Mouse (Mus musculus) erythroblast, adult 5-6 weeks (primary cell): ENCODE data around the gene Gm10382. TPM values are rescaled to one million over a fixed set of nuclear protein-coding genes. Genes with fewer than 3 reads are reported as not detected.
A peak's percentile ranks its signal among the peaks of the same experiment; 100 is the strongest.
"Not testable (repeated sequence)": the region's sequence is repeated elsewhere in the genome, so short reads cannot be mapped to it uniquely, and the experiment has no call there.

Experiments used
- ATAC-seq: replicated peaks from 2 replicates; pipeline ENCODE4 v1.8.0; 2016; ENCODE audit warnings: moderate number of reproducible peaks, mild to moderate bottlenecking, moderate TSS enrichment, inconsistent platforms; ENCODE audit not compliant: poor library complexity, low FRiP score, severe bottlenecking
- total RNA-seq, 2 experiments: library from RNA; stranded (forward) in 1 of 2; stranded (reverse) in 1 of 2; fragments of 150-400 nt in 1 of 2; fragments of 200-764, 138-1000 nt in 1 of 2; gene quantifications; 2 replicates each; pipeline versions ENCODE4 v1.2.3 to v1.2.4; 2015 to 2017; ENCODE audit warnings: low replicate concordance in 2 of 2

Gm10382 gene
- total RNA-seq, 2 experiments from 2014 or later, result 0.43 TPM; not detected in 1

DNA sequence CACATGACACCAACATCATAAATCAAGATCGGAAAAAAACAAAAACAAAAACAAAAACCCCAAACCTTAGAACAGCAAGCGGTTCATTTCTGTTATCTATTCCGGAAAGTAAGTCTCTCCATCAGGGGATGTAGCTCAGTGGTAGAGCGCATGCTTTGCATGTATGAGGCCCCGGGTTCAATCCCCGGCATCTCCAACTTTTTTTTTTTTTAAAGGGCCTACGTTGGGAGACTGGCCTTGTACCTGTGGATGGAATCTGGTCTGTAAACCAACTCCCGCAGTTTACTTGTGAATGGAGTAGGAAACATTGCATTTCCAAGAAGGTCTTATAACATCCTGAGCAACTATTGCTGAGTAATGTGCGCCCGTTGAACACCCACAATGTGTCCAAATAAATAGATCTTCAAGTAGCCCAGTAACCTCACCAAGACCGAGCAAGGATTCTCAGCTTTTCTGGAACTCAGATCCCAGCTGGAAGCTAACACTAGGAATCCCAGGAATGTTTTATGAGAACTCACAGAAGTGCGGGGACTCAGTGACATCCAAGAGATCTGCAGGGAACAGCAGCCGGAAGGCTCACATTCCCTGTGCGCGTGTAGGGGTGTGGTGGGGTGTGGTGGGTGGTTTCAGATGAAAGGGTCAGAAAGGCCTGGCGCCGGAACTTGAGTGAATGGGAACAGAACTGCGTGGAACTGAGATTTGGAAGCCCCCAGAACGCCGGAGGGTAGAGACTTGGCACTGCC is 20.4 kb downstream of the Gm10382 start:
- ATAC-seq, result no peak

DNA sequence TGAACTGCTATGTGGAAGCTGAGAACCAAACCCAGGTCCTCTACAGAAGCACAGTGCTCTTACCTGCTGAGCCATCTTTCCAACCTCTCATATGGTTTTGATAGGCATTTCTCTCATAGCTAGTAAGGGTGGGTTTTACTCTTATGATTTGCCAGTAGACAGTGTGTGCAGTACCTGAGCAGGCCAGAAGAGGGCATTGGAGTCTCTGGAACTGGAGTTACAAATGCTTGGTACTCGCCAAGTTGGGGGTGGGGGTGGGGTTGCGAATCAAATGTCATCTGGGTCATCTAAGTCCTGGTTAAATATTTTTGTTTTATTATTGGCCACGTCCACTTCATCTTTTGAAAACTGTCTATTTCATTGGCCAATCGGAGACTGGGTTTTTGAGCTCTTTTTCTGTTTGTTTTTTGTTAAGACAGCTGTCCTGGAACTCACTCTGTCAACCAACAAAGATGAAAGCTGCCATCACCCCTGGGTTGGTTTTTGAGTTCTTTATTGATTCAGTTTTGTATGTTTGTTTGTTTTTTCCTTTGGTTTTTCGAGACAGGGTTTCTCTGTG is 22.9 kb downstream of the Gm10382 start:
- peak; percentile 55 for ATAC-seq

DNA sequence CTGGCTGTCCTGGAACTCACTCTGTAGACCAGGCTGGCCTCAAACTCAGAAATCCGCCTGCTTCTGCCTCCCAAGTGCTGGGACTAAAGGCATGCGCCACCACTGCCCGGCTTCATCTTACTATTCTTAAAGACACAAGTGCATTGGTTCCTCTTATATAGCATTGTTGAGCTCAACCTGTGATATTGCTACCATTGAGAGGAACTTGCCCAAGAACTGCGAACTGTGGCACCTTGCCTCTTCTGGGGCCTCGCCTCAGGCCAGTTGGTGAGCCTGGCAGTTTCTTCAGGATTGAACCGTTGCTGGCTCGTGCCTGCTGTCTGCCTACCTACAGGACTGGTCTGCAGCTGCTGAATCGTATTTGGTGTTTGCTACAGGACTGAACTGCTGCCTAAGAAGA is 23.4 kb downstream of the Gm10382 start:
- ATAC-seq, result not testable (repeated sequence)

DNA sequence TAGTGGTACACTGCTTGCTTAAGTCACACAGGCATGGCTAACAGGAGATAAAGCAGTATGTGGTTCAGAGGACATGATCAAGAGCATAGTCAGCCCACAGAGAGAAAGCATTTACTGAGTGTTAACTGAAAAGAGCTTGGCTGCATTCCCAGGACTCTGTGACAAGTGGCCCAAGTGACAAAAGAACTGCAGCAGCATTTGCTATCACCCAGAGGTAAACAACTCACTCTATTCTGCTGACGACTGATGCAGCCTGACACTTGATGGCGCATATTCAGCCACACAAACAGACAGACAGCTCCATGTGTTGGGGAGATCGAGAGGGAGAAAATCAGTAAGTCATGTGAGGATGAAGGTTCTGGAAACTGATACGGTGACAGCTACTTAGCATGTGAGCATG is 24.6 kb downstream of the Gm10382 start:
- ATAC-seq, result no peak

DNA sequence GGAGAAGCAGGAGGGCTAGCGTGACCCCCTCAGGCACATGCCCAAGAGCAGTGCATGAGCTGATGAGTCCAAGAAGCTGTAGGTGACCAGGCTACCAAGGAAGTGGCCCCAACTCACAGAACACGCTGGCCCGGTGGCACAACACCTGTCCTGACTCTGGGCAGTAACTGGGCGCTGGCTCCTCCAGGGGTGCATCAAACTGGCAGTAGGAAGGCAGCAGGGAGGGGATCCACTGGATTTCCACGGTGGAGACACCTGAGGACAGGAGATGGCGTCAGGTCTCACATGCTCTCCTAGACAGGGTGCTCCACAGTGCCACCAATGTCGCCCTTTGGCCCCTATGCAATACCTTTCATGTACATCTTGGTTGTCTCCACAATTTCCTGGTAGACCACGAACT is 27.1 kb downstream of the Gm10382 start:
- no peak for ATAC-seq

DNA sequence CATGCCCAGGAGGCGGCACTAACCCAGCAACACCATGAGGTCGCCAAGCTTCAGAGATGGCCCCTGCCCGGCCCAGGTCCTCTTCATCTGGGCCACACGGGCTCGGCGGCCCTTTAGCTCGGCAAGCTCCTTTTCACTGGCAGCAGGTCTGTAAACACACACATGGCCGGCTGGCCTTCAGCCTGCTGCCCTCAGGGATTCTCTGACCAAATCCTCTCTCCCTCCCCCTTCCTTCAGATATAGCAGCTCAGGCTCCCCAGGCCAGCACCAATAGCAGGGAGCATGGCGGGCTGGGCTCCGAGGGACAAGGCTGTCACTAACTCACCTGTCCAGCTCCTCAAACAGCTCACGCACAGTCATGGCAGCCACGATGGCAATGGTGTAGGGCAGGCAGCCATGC is 29.5 kb downstream of the Gm10382 start:
- ATAC-seq, result no peak

DNA sequence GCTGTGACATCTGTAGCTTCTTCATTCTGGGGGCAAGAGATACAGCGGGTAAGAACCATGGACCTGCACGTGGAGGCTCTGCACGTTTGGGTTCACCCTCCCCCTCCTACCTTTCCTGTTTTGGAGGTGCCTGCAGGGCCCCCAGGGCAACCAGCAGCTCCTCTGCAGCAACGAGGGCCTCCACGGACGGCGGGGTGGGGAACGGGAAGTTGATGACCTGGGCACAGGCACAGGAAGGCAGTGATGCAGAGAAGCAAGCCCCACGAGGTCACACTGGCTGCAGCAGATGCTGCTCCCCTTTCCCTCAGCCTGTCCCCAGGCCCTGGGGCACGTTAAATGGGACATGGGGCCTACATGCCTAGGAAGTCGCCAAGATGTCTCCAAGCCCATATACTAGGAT is 30.0 kb downstream of the Gm10382 start:
- no peak for ATAC-seq

DNA sequence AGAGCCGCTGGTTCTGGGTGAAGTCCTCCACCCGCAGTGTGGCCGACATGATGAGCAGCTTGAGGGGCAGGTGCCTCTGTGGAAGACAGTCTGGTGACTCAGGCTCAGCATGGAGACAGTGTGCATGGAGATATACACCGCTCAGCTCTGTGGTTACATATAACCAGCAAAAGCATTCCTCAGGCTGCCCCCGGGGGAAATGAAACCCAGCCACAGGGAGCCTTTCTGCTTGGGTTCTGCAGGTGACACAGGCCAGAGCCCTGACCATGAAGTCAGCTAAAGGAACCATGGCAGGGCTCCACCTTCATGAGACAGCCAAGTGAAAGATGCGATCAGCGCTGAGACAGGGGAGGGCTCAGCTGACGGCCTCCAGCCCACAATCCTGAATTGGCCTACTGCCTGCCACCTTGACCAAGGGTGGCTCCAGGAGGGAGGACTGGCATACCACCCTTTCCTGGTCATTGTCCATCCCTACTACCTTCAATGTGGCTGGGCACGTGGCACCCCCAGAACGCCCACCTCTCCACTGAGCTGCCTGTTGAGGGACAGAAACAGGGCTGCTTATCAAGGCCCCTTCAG is 36.7 kb downstream of the Gm10382 start:
- no peak for ATAC-seq

DNA sequence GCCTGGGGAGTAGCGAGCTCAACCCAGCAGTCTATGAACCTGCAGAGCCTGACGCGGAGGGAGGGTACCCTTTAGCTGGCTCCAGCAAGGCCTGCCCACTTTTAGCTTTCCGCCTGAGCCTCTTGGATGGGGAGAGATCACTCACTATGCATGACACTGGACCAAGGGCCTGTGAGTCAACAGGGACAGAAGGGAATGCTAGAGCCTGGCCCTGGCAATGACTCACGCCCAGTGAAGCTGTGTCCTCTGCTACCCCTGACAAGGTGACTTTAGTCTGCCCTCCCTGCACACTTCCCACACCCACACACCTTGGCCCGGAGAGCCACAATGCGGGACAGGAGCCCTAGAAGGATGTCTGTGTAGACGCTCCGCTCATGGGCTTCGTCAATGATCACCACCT is 37.2 kb downstream of the Gm10382 start:
- no peak for ATAC-seq

DNA sequence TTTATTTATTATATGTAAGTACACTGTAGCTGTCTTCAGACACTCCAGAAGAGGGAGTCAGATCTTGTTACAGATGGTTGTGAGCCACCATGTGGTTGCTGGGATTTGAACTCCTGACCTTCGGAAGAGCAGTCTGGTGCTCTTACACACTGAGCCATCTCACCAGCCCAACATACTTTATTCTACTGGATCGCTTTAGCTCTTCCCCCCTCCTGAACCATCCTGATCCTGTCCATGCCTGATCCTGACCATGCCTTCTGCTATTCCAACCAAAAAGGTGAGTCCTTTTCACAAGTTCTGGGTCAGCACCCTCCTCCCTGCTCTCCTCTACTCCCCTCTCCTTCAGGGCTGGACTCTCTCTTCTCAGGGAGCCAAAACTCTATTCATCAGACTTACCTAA is 43.2 kb downstream of the Gm10382 start:
- not testable (repeated sequence) for ATAC-seq

DNA sequence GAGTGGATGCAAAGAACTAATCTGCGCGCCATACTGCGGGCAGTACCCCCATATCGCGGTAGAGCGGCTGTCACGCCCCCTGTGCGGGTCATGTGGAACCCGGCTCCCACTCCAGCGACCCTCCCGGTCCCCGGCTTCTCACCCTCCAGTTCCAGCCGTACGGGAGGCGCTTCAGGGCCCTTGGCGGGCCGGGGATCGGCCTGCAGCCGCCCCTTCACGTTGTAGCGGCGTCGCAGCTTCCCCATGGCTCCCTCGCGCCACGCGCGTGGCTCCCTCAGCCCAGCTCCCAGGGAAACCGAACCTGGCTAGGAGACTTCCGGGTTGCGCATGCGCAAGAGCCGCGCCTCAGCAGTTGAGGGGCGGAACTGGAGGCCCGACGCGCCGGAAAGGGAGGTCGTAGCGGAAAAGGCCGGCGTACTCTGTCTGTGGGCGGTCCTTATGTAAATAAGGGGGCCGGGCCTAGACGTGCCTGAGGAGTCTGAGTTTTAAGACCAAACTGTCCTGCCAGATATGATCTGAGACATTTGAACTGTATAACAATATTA is 44.7 kb downstream of the Gm10382 start, which contains the start of gene Dhx37:
Gene Dhx37 (minus strand): TSS at position 329 of the 545 bp plus-strand sequence.
- ATAC-seq, result peak; percentile 97

DNA sequence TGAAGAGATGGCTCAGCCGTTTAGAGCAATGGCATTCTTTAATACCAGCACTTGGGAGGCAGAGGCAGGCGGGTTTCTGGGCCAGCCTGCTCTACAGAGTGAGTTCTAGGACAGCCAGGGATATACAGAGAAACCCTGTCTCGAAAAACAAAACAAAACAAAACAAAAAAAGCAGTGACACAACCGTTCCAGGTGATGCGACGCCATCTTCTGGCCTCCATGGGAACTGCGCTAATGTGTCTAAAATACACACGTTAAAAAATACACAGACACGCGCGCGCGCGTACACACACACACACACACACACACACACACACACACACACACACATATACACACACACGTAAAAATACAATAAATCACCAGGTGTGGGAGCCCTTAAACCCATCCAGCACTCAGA is 45.2 kb downstream of the Gm10382 start:
- not testable (repeated sequence) for ATAC-seq

Other genes starting within 250 kb of the Gm10382 start
- 15.8 and 18.2 TPM in 2 replicates for gene Ncor2, start 210.1 kb upstream of the Gm10382 start, total RNA-seq (2015; ENCODE audit: low replicate concordance)
- gene Ncor2, start 210.1 kb upstream of the Gm10382 start, total RNA-seq (2017; ENCODE audit: low replicate concordance), result 6.0 and 8.0 TPM in 2 replicates
- 20.9 and 28.6 TPM in 2 replicates for gene Scarb1, start 48.2 kb upstream of the Gm10382 start, total RNA-seq (2015; ENCODE audit: low replicate concordance)
- gene Scarb1, start 48.2 kb upstream of the Gm10382 start, total RNA-seq (2017; ENCODE audit: low replicate concordance), result 13.5 and 16.6 TPM in 2 replicates
- gene Ubc, start 880 bp downstream of the Gm10382 start, total RNA-seq (2015; ENCODE audit: low replicate concordance), result 74.2 and 81.7 TPM in 2 replicates
- gene Ubc, start 880 bp downstream of the Gm10382 start, total RNA-seq (2017; ENCODE audit: low replicate concordance), result 106 and 132 TPM in 2 replicates
- gene Dhx37, start 44.8 kb downstream of the Gm10382 start, total RNA-seq (2015; ENCODE audit: low replicate concordance), result 1.2 and 17.8 TPM in 2 replicates
- 6.1 and 6.5 TPM in 2 replicates for gene Dhx37, start 44.8 kb downstream of the Gm10382 start, total RNA-seq (2017; ENCODE audit: low replicate concordance)
- 10.9 and 13.1 TPM in 2 replicates for gene Bri3bp, start 52.2 kb downstream of the Gm10382 start, total RNA-seq (2015; ENCODE audit: low replicate concordance)
- gene Bri3bp, start 52.2 kb downstream of the Gm10382 start, total RNA-seq (2017; ENCODE audit: low replicate concordance), result 4.7 and 5.3 TPM in 2 replicates
- 1.3 and 2.3 TPM in 2 replicates for gene Aacs, start 86.5 kb downstream of the Gm10382 start, total RNA-seq (2015; ENCODE audit: low replicate concordance)
- gene Aacs, start 86.5 kb downstream of the Gm10382 start, total RNA-seq (2017; ENCODE audit: low replicate concordance), result 4.2 and 6.0 TPM in 2 replicates
- not detected in 2 replicates for gene Tmem132b, start 142.5 kb downstream of the Gm10382 start, total RNA-seq (2015; ENCODE audit: low replicate concordance)
- not detected in 2 replicates for gene Tmem132b, start 142.5 kb downstream of the Gm10382 start, total RNA-seq (2017; ENCODE audit: low replicate concordance)